Mouse (Mus musculus) left cerebral cortex, postnatal 10 days (tissue): Measurements from ENCODE around the gene Cyth1. TPM values are rescaled to one million over a fixed set of nuclear protein-coding genes. Genes with fewer than 3 reads are reported as not detected.

ENCODE experiments used
- DNase-seq, 2 experiments: peaks; one replicate each; pipeline ENCODE4 v3.0.0; 2021 to 2022; ENCODE audit warnings: low spot score in 2 of 2, mixed read lengths in 1 of 2; ENCODE audit errors: extremely low spot score in 1 of 2
- intact Hi-C: fragments of 180-260 bp; cut with DNase I; formaldehyde crosslinking; loops from one replicate; pipeline ENCODE4 v1.15.1; 2025
- total RNA-seq, 2 experiments: library from RNA; stranded (reverse); gene quantifications; 2 replicates each; pipeline ENCODE4 v1.2.3; 2021

Gene Cyth1
- total RNA-seq, 2 experiments from 2014 or later: 64.2 to 66.8 TPM

DNA sequence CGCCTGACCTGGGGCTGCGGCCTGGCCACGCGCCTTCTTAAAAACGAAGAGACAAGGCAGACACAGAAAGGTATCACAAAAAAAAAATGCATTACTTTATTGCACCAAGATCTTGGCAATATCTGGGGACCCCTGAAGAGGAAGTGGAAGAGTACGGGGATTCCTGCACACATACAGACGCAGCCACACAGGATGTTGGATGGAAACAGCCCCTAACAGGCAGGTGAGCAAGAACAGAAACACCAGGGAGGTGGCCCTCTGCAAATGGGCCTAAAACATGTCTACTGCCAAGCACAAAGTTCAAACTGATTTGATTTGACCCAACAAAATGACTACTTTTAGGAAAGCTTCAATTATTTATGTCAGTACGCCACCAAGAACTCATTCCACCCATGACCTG is 11.2 kb upstream of the Cyth1 start:
- no peak for DNase-seq
- intact Hi-C loops: no loop called here

GRCm38 (mm10) chr11:118256371-118256770 is 8.0 kb upstream of the Cyth1 start:
- intact Hi-C loops: no loop called here
- no peak for DNase-seq

DNA sequence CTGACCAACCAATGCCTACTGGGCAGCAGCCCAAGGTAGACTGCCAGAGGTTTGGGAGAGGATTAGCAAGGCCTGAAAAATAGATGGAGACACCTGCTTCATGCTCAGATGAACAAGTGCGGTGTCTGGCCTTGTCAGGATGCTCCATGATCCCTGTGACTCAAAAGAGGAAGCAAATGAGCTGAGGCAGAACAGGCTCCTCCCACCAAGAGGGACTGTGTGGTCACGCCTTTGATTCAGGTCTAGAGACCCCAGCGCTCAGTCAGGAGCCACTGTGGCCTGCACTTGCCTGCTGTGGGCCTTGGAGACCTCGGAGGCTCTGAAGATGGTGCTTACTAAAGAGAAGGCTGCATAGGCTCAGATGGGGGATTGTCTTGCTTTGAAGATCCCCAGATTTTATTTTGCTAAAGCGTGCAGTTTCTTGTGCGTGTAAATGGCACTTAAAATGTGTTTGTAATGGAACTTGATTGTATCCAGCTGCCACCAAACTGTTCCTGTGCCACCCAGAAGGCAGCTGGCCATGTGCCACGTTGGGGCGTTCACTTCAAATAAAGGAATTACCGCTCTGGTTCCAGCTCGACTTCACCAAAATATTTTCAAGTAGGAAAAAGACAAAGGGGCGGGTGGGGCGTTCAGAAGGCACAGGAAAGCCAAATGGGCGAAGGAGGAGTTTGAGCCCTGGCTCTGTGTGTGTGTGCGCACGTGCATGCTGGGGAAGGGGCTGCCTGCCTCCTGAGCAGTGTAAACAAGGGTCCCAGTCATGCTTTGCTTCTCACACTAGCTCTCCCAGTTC is 6.0 kb upstream of the Cyth1 start:
- intact Hi-C loops: no loop called here
- DNase-seq: peak; percentile 61 to 81

DNA sequence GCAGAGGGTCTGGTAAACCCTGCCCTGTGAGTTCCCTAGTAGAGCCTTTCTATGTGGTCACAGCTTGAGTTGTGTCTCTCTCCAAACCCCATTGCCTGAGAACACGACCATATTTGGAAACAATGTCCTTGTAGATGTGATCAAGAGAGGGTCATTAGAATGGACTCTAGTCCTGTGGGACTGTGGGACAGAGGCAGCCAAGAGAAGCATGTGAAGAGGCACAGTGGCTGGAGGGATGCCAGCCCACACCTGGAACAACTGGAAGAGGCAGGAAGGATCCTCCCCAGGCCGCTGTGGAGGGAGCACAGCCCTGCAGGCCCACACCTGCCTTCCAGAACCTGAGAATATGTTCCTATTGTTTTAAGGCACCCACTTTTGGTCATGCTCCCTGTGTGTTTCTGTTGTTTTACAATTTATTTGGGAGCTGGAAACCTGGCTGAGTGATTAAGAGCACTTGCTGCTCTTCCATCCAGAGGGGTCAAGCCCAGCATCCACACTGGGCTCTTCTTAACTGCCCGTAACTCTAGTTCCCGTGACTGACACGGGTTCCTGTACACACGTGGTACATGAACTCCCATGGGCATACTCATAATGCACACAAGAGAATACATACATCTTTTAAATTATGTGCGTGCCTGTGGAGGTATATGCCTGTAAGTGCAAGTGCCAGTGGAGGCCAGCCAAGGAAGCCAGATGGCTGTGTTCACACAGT is 5.2 kb upstream of the Cyth1 start:
- intact Hi-C loops: no loop called here
- peak in 1 of 2 experiments; percentile 48 for DNase-seq

DNA sequence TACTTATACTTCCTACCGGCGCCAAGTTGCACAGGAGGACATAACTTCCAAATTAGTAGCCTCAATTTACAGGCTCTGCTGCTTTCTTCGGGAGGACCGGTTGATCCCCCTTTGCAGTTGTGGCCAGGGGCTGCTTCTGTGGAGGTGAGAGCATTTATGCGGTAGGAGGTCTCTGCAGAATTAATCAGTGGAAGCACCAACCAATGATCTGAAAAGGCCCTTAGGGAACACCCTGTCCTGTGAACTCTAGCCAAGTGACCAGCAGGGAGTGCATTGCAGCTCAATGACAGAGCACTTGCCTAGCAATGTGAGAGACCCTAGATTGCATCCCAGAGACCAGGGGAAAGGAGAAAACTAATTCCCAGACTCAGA is 606 bp upstream of the Cyth1 start:
- peak; percentile 39 to 72 for DNase-seq
- intact Hi-C loops: no loop called here

- peak; percentile 22 to 79 for DNase-seq
- intact Hi-C loops: no loop called here
Observed at GRCm38 (mm10) chr11:118247359-118248095, 865 bp downstream of the Cyth1 start.

DNA sequence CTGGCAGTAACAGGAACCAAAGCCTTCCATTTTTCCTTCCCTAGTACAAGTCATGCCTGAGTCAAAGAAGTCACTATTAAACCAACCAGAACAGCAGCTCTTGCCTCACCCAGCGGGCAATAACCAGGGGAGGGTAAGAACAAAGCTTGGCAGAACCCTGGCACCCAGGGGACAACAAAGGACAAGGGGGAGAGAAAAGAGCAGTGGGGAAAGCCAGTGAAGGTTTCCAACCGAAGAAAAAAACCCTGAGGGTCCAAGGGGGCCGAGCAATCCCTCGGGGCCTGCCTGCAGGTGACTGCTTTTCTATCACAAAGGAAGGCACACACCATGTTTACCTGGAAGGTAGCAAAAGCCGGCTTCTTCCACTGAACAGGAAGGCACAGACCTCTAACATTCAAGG is 1.7 kb downstream of the Cyth1 start:
- no peak for DNase-seq
- intact Hi-C loops: no loop called here

DNA sequence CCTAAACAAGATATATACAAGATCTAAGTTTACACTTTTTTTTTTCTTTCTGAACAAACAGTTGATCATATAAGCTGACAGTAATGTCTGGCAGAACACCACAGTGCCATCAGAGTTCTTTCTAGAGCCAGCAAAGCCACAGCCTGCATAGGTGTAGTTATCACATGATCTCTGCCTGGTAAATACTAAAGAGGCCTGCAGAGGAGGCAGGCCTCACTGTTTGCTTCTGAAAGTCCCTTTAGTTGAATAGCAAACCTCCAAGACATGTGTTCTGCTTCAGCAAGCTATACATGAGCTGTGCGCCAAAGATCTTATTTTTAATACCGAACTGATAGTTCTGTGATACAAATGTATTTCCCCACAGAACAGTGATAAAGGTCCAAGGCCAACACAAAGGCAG is 3.3 kb downstream of the Cyth1 start:
- intact Hi-C loops: no loop called here
- no peak for DNase-seq

- intact Hi-C loops: no loop called here
Observed at GRCm38 (mm10) chr11:118243627-118244261, 4.6 kb downstream of the Cyth1 start.

GRCm38 (mm10) chr11:118242506-118242905 is 5.9 kb downstream of the Cyth1 start:
- intact Hi-C loops: no loop called here
- no peak for DNase-seq

More at GRCm38 (mm10) chr11:118243627-118244261, 4.6 kb downstream of the Cyth1 start:
- no peak for DNase-seq

GRCm38 (mm10) chr11:118240388-118240787 is 8.0 kb downstream of the Cyth1 start:
- no peak for DNase-seq
- intact Hi-C loops: no loop called here

DNA sequence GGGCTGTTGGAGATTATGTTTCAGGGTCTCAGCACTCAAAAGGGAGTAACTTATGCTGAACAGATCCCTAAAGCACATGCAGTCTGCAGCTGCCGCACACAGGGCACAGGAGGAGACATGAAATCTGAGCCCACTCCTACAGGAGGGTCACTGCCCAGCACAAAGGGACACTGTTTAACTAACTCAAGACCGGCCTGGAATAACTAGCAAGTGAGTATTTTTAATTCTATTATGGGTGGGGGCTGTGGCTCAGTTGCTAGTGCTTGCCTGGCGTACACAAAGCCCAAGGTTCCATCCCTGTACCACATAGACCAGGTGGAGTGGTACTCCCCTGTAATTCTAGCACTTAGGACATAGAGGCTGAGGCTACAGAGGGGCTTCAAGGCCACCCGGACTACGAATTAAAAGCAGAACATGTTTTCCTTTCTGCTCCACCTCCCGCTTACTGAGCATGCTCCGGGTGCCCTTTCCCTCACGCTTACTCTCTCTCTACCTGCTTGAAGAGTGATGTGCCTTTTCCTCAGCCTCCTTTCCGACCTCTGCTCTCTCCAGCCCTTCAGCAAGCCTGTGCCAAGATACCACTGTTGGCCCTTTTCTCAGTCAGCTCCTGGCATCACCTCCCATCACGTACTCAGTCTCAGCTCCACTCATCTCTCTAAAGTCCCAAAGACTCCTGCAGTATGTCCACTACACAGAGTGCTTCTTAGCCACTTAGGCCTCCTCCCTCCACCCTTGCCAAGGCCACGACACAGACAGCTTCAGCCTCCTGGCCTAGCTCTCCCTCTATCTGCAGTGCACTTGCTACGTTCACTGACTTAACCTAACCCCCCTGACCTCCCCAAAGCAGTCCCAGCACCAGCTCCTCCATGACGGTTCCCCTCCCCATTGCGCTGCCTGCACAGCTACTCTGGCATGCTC is 8.9 kb downstream of the Cyth1 start:
- intact Hi-C loops: no loop called here

DNA sequence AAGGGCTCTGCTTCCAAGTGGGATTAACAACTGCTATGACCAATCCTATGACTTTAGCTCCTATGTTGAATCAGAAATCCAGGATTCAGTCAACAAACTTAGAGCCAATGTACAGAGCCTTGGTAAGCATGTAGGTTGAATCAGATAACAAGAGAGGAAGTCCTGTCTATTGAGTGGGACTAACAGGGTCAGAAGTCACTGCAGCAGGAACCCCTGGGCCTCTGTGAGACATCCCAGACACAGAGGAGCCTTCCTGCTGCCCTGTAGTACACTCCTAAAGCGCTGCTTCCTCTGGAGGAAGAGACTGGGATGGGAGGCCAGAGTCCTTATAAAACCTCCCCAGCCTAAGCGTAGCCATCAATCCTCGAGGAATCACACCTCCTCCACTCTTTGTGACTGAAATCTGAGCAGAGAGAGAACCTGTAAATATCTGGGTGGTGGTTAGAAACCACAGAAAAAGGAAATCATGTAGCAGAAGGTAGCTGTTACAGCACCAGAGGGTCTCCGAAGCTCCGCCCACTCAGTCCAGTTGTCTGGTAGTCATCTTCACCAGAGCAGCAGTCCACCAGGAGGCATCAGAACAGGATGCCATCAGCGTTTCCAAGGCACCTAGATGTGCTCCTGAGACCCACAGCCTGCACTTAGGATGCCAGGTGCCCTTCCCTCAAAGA is 11.7 kb downstream of the Cyth1 start:
- intact Hi-C loops: no loop called here
- peak in 1 of 2 experiments; percentile 48 for DNase-seq

More for the DNA sequence above, 8.9 kb downstream of the Cyth1 start:
- DNase-seq: no peak

DNA sequence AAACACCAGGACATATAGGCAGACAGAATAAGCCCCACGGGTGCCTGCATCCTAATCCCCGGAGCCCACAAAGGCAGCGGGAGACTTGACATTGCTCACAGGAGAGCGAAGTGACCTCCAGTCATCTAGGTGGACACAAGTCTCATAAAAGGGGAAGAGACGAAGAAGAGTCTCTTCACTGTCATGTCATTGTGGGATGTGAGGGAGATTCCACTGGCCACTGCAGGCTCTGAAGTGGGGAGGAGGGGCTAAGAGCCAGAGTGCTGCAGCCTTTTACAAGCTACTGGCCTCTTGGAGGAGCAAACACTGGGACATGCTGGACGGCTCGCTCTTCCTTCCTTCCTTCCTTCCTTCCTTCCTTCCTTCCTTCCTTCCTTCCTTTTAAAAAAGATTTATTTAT is 13.5 kb downstream of the Cyth1 start:
- DNase-seq: no peak
- intact Hi-C loops: no loop called here

- intact Hi-C loops: no loop called here
- no peak for DNase-seq
Observed at GRCm38 (mm10) chr11:118234500-118234899, 13.9 kb downstream of the Cyth1 start.

- intact Hi-C loops: no loop called here
- DNase-seq: no peak
Observed at GRCm38 (mm10) chr11:118233924-118234323, 14.5 kb downstream of the Cyth1 start.

- peak in 1 of 2 experiments; percentile 44 for DNase-seq
- intact Hi-C loops: no loop called here
Observed at GRCm38 (mm10) chr11:118232314-118232831, 16.0 kb downstream of the Cyth1 start.
